Mouse (Mus musculus) left cerebral cortex, adult 11 months (tissue): Measurements from ENCODE around the gene Krtap19-4.

Experiments used
- DNase-seq: peaks from one replicate; pipeline ENCODE4 v3.0.0; 2022; ENCODE audit warnings: low spot score

Gene Krtap19-4

DNA sequence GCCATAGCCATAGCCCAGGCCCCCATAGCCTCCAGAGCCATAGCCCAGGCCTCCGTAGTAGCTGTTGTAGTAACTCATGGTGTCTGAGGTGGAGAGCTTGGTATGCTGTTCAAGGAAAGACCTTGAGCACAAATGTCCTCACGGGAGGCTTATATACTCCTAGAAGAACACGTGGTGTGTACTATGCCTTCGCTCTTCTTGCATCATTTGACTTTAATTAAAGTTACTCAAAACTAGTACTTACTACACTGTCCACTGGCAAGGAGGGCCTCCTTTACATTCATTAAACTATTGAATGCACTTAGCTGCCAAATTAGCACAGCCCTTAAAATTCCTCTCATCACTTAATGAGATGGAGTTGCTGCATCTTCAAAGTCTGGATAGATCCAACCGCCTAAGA lies at the start of gene Krtap19-4:
Krtap19-4 (minus strand) TSS at position 101 of the 400 bp plus-strand sequence.
- no peak for DNase-seq

DNA sequence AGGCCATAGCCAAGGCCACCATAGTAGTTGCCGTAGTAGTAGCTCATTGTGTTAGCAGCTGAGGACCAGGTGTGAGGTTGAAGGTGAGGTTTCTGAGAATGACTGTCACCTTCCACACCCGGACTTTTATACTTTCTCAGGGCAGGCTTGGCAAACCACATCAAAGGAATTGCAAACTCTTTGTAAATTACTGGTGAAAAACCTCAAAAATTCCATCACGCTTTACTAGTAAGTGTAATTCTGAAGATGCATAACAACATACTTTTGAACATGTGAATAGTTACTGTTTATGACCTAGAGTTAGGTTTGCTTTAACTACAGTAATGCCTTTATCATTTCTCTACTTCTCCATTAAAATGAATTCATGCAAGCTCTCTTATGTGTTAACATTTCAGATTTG lies 47.3 kb upstream of the Krtap19-4 start, which contains the start of gene Krtap19-9b:
Krtap19-9b (minus strand) TSS at position 101 of the 400 bp plus-strand sequence.
- DNase-seq, result no peak

- no peak for DNase-seq
These were observed 11.5 kb upstream of the Krtap19-4 start, which contains the start of gene Krtap19-5 for GRCm38 (mm10) chr16:88896357-88896756. TSS of gene Krtap19-5 (minus strand) at chr16:88896457.

GRCm38 (mm10) chr16:88886870-88887269 lies 2.0 kb upstream of the Krtap19-4 start:
- no peak for DNase-seq

DNA sequence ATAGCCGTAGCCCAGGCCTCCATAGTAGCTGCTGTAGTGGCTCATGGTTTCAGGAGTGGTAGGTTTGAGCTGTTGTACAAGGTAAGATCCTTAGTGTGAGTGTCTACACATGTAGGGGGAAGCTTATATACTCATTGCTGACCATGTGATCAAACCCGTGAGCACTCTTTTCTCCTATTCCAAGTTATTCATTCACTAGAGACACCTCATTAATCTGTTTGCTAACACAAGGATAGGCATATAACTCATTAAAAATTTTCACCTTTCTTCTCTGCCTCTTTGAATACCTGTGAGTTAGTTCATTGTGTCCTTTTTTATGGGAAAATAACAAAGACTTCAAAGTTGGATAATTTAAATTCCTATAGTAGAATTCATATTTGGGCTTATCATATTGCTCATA lies 7.0 kb downstream of the Krtap19-4 start, which contains the start of gene Krtap19-3:
Krtap19-3 (minus strand) TSS at position 101 of the 400 bp plus-strand sequence.
- DNase-seq, result no peak

DNA sequence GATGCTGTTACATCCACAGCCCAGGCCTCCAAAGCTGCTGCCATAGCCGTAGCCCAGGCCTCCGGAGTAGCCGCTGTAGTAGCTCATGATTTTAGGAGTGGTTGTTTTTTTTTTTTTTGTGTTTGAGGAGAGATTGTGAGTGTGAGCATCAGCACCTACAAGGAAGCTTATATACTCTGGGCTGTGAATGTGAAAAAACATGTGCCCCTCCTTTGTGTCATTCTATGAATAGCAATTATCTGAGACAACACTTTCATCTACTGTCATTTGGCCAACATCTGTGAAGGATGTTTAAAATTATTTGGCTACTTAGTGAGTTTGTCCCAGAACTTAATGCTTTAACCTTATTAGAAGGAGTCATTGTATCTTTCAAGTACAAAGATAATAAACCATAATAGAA lies 10.7 kb downstream of the Krtap19-4 start, which contains the start of gene Krtap19-2:
Krtap19-2 (minus strand) TSS at position 101 of the 400 bp plus-strand sequence.
- no peak for DNase-seq

DNA sequence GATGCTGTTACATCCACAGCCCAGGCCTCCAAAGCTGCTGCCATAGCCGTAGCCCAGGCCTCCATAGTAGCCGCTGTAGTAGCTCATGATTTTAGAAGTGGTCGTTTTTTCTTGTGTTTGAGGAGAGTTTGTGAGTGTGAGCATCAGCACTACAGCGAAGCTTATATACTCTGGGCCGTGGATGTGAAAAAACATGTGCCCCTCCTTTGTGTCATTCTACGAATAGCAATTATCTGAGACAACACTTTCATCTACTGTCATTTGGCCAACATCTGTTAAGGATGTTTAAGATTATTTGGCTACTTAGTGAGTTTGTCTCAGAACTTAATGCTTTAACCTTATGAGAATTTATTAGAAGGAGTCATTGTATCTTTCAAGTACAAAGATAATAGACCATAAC lies 15.6 kb downstream of the Krtap19-4 start, which contains the start of gene Krtap19-1:
Krtap19-1 (minus strand) TSS at position 101 of the 400 bp plus-strand sequence.
- DNase-seq, result no peak

DNA sequence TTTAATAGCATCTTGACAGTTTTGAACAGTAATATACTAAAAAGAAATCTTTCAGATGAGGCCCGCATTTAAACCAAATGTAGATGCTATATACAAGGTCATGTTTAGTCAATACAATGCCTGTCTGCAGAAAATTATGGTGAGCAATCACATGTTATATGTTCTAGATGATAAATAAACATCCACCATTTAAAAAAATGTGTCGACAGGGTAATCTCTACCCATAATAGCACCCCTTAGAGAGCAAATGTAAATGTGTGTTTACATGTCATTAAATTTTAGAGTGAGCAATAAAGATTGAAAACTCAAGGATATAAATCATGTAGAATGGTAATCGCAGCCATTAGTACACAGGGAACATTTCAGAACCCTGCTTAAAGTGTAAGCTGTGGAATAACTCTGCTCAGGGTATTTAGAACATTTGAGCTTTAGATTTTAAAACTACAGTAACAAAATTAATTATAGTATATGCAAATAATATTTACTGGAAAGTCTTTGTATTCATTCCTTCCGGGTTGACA lies 19.9 kb downstream of the Krtap19-4 start:
- DNase-seq, result no peak

- DNase-seq, result no peak
These were observed 33.4 kb downstream of the Krtap19-4 start for GRCm38 (mm10) chr16:88851450-88851849.

DNA sequence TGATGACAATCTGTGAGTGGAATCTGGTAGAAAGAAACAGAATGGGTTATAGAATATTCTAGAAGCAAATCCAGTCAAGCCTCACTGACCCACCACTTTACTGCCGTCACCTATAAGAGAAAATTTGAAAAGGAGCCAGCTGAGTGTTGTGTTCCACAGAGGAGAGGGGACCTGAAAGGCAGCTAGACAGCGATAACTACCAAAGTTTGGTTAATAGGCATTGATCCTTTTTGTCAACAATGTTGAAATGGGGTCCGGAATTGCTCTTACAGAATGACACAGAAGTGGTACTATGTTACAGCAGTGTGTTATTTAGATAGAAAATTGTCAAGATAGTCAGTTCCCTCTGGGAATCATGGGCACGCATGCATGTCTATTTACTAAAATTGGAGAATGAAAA lies 36.3 kb downstream of the Krtap19-4 start:
- DNase-seq, result no peak

- DNase-seq, result no peak
These were observed 37.5 kb downstream of the Krtap19-4 start for GRCm38 (mm10) chr16:88847363-88847762.
